Mouse (Mus musculus) lung, postnatal 4 days (tissue): ENCODE data around the gene Klk1b26.
"Not testable (repeated sequence)": the region's sequence is repeated elsewhere in the genome, so short reads cannot be mapped to it uniquely, and the experiment has no call there.

ENCODE experiments used
- DNase-seq, 2 experiments: peaks; one replicate each; pipeline ENCODE4 v3.0.0; 2021

The Klk1b26 gene

GRCm38 (mm10) chr7:44011868-44012267 is at the start of gene Klk1b26:
Gene Klk1b26, plus strand, starts transcription at chr7:44012168.
- not testable (repeated sequence) for DNase-seq

DNA sequence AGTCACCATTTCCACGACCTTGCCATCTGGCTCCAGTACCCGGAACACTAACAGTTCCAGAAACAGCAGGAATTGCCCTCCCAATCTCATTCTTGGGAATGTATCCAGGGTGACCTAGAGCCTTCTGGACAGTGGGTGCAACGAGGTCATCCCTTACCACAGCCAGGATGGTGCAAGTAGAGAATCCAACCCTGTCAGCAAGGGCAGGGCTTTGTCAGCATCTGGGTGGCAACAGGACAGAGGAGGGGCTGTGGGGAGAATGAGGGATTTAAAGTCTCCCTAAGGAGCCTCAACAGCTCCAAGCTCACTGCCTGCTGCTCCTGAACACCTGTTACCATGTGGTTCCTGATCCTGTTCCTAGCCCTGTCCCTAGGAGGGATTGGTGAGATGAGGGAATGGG is 45.5 kb upstream of the Klk1b26 start, which contains the start of gene Klk1b1:
TSS of gene Klk1b1 (plus strand) at position 301 of the 400 bp plus-strand sequence.
- no peak for DNase-seq

DNA sequence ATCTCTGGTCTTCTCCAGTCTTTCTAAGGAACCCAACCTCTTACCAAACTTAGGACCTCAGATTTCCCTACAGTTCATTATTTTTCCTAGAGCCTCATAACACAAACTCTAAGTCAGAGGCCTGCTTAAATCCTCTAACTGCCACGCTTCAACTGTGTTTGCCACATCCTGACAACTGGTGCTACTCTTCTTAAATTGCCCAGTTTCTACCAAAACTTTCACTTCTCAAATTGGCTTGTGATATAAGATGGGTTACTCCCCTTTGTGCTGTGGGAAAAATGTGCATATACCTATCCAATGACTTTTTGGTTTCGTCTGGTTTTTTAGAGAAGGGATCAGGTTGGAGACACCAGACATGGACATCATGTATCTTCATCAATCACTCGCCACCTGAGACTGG is 44.9 kb upstream of the Klk1b26 start:
- no peak for DNase-seq

DNA sequence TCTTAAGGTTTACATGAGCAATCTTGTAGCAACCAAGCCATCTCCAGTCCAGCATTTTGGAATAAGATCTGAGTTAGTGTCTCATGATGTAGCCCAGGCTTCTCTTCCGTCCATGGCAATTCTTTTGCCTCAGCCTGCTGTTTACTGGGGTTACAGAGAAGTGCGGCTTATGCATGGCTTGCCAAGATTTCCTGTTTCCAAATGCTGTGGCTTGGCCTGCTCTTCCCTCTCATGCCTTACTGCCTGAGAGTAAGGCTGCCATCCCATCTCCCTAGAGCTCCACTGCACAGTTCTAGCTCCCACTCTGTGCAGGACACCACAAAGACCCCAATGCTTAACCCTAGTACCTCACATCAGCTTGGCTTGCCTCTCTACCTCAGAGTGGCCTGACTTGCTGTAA is 44.4 kb upstream of the Klk1b26 start:
- no peak for DNase-seq

DNA sequence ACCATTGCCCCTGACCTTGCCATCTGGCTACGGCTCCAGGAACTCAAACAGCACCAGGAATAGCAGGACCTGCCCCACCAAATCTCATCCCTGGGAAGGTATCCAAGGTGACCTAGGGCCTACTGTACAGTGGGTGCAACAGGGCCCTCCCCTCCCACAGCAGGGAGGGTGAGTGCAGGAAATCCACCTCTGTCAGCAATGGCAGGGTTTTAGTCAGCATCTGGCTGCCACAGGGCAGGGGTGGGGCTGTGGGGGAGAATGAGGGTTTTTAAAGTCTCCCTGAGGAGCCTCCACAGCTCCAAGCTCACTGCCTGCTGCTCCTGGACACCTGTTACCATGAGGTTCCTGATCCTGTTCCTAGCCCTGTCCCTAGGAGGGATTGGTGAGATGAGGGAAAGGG is 36.2 kb upstream of the Klk1b26 start, which contains the start of gene Klk1b9:
TSS of gene Klk1b9 (plus strand) at position 301 of the 400 bp plus-strand sequence.
- not testable (repeated sequence) for DNase-seq

DNA sequence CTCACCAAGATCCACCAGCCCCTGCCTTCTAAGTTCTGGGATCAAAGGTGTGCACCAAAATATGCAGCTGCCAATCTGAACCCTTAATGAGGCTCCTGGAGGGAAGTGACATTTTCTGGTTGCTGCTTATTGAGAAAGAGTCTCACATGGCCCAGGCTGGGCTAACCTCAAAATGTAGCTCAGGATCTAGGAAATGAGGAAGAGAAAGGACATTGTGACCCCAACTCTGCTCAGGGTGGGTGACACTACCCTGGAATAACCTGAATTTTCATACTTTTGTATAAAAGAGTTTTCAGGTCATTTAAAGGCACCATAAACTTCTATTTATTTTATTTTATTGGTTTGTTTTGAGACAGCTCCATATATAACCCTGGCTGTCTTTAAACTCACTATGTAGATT is 26.3 kb upstream of the Klk1b26 start:
- no peak for DNase-seq

- DNase-seq: not testable (repeated sequence)
These were observed 17.1 kb upstream of the Klk1b26 start for GRCm38 (mm10) chr7:43994821-43995220.

DNA sequence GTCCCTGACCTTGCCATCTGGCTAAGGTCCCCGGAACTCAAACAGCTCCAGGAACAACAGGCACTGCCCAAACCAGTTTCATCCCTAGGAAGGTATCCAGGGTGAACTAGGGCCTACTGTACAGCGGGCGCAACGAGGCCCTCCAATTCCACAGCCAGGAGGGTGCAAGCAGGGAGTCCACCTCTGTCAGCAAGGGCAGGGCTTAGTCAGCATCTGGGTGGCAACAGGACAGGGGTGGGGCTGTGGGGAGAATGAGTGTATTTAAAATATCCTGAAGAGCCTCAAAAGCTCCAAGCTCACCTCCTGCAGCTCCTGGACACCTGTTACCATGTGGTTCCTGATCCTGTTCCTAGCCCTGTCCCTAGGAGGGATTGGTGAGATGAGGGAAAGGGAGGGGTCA is 16.4 kb upstream of the Klk1b26 start, which contains the start of gene Klk1b11:
TSS of gene Klk1b11 (plus strand) at position 301 of the 400 bp plus-strand sequence.
- DNase-seq: not testable (repeated sequence)

- DNase-seq: no peak
These were observed 7.1 kb upstream of the Klk1b26 start for GRCm38 (mm10) chr7:44004847-44005246.

DNA sequence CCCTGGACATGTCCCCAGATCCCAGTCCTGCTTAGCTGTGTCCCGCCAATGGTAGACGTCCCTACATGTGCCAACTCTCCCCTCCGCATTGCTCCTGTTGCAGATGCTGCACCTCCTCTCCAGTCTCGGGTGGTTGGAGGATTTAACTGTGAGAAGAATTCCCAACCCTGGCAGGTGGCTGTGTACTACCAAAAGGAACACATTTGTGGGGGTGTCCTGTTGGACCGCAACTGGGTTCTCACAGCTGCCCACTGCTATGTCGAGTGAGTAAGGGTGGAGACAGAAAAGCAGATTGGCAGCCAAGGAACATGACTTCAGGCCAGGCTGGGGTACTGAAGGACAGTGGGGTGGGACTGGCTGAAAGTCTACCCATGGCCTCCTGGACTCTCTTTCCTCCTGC is 2.7 kb downstream of the Klk1b26 start:
- not testable (repeated sequence) for DNase-seq

DNA sequence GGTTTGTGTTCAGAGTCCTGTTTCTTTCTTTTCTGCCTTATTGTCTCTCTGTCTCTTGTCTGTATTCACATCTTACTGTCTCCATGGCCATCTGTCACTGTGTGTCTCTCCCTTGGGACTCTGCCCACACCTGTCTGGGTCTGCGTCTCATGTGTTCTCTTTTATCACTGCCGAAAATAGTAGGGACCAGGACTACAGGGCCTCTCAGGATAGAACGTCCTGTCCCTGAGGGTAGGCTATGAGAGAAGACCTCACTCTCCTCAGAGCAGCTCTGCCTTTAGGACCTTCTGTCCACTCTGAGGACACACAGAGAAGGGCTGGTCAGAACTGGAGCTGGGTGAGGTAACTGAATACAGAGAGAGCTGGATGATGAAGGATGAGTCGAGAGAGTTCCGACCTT is 3.1 kb downstream of the Klk1b26 start:
- DNase-seq: no peak

DNA sequence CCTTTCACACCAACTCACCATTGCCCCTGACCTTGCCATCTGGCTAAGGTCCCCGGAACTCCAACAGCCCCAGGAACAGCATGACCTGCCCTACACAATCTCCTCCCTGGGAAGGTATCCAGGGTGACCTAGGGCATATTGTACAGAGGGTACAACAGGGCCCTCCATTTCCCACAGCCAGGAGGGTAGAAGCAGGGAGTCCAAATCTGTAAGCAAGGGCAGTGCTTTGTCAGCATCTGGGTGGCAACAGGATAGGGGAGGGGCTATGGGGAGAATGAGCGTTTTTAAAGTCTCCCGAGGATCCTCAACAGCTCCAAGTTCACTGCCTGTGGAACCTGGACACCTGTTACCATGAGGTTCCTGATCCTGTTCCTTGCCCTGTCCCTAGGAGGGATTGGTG is 40.0 kb downstream of the Klk1b26 start, which contains the start of gene Klk1b27:
TSS of gene Klk1b27 (plus strand) at position 301 of the 400 bp plus-strand sequence.
- not testable (repeated sequence) for DNase-seq
